Comparison of ENCODE assay signal across 17 mouse cellular contexts in the genomic region with DNA sequence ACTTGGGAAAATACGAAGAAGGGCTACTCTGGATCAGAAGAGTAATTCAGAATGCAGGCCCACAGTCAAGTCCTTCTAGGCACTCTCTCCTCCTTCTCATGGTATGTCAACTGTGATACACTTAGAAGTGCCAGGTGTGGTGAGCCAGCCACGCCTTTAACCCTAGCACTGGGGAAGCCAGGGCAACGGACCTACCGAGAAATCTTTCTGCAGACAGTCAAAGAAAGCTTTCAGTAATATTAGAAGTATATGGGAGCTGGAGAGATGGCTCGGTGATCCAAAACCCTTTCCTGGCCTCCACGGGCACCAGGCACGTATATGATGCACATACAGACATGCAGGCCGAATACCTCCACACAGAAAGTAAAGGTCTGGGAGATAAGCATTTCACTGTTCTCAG.
"Had no signal": no experiment of that assay in that cellular context is flagged by ENCODE, and none has a peak within 500 bp of the region (broad histone marks: within the 10 kb centered on the region; RNA-seq: fewer than 3 reads in every experiment).

No protein-coding gene starts in this region.

- H3K4me2 ChIP-seq: lung, embryonic 14.5 days; midbrain, embryonic 12.5 days; neural tube, embryonic 13.5 days; neural tube, embryonic 15.5 days had no signal

- H3K9ac ChIP-seq: lung, embryonic 14.5 days; midbrain, embryonic 12.5 days; neural tube, embryonic 13.5 days; neural tube, embryonic 15.5 days had no signal

- H3K4me3 ChIP-seq: midbrain, embryonic 10.5 days; midbrain, embryonic 12.5 days; myocyte; neural tube, embryonic 13.5 days; neural tube, embryonic 15.5 days had no signal

- H3K27me3 ChIP-seq: midbrain, embryonic 12.5 days; neural tube, embryonic 13.5 days; neural tube, embryonic 15.5 days had no signal

- H3K27ac ChIP-seq: midbrain, embryonic 10.5 days; midbrain, embryonic 12.5 days; neural tube, embryonic 13.5 days; neural tube, embryonic 15.5 days had no signal

- ATAC-seq: midbrain, embryonic 16.5 days had no signal

- H3K4me1 ChIP-seq: midbrain, embryonic 10.5 days; midbrain, embryonic 12.5 days; neural tube, embryonic 13.5 days; neural tube, embryonic 15.5 days had no signal

- DNase-seq: lung, adult 18-20 months; lung, embryonic 14.5 days; lung, postnatal 4 days; midbrain, embryonic 14.5 days; retina, postnatal 1 day; right cerebral cortex, adult 18-20 months; right cerebral cortex, postnatal 25 days; right cerebral cortex, postnatal 4 days; spleen, adult 18-20 months; thymus, adult 18-20 months; thymus, postnatal 36 days had no signal

- H3K9me3 ChIP-seq: midbrain, embryonic 10.5 days; midbrain, embryonic 12.5 days; neural tube, embryonic 13.5 days; neural tube, embryonic 15.5 days had no signal
